Mouse (Mus musculus) granulocyte monocyte progenitor cell, adult 5-6 weeks (primary cell): Measurements from ENCODE around the gene Sulf2. TPM values are rescaled to one million over a fixed set of nuclear protein-coding genes. Genes with fewer than 3 reads are reported as not detected.
"Not testable (repeated sequence)": the region's sequence is repeated elsewhere in the genome, so short reads cannot be mapped to it uniquely, and the experiment has no call there.

Experiments
- ATAC-seq: replicated peaks from 2 replicates; pipeline ENCODE4 v1.8.0; 2016; ENCODE audit warnings: mild to moderate bottlenecking, moderate TSS enrichment, inconsistent platforms; ENCODE audit not compliant: poor library complexity, severe bottlenecking
- total RNA-seq, 2 experiments: library from RNA; stranded (forward) in 1 of 2; stranded (reverse) in 1 of 2; fragments of 200-712, 200-1000 nt in 1 of 2; fragments of >200 nt in 1 of 2; fragmentation: Nextera tagmentation in 1 of 2; gene quantifications; 2 replicates each; pipeline ENCODE4 v1.2.3; 2014 to 2017

Gene Sulf2
- total RNA-seq (2014; fragmentation: Nextera tagmentation) (0.26 and 1.1 TPM in 2 replicates), total RNA-seq (2017) (0.78 and 1.9 TPM in 2 replicates)

- ATAC-seq = peak; percentile 48
Measured at GRCm38 (mm10) chr2:166155454-166155815, at the start of gene Sulf2. Gene Sulf2 (minus strand): TSS chr2:166155663.

GRCm38 (mm10) chr2:166204174-166204573 is 48.7 kb upstream of the Sulf2 start:
- ATAC-seq = no peak

- ATAC-seq = no peak
Measured at GRCm38 (mm10) chr2:166203647-166204046, 48.2 kb upstream of the Sulf2 start.

- ATAC-seq = no peak
Measured at GRCm38 (mm10) chr2:166197964-166198363, 42.5 kb upstream of the Sulf2 start.

- no peak for ATAC-seq
Measured at GRCm38 (mm10) chr2:166197064-166197463, 41.6 kb upstream of the Sulf2 start.

- no peak for ATAC-seq
Measured at GRCm38 (mm10) chr2:166196080-166196786, 40.8 kb upstream of the Sulf2 start.

GRCm38 (mm10) chr2:166195041-166195440 is 39.6 kb upstream of the Sulf2 start:
- ATAC-seq = 0 out of 2 replicates have a peak, but pooled peaks have one; percentile 27

GRCm38 (mm10) chr2:166194112-166194758 is 38.8 kb upstream of the Sulf2 start:
- ATAC-seq = no peak

GRCm38 (mm10) chr2:166193509-166193908 is 38.0 kb upstream of the Sulf2 start:
- no peak for ATAC-seq

- no peak for ATAC-seq
Measured at GRCm38 (mm10) chr2:166190816-166191215, 35.4 kb upstream of the Sulf2 start.

- no peak for ATAC-seq
Measured at GRCm38 (mm10) chr2:166189191-166189590, 33.7 kb upstream of the Sulf2 start.

GRCm38 (mm10) chr2:166187874-166188453 is 32.5 kb upstream of the Sulf2 start:
- ATAC-seq = peak; percentile 91

- not testable (repeated sequence) for ATAC-seq
Measured at GRCm38 (mm10) chr2:166187319-166187718, 31.9 kb upstream of the Sulf2 start.

- no peak for ATAC-seq
Measured at GRCm38 (mm10) chr2:166186244-166186948, 30.9 kb upstream of the Sulf2 start.

GRCm38 (mm10) chr2:166185768-166186167 is 30.3 kb upstream of the Sulf2 start:
- ATAC-seq = no peak

GRCm38 (mm10) chr2:166184417-166184816 is 29.0 kb upstream of the Sulf2 start:
- no peak for ATAC-seq

- no peak for ATAC-seq
Measured at GRCm38 (mm10) chr2:166182009-166182685, 26.7 kb upstream of the Sulf2 start.

GRCm38 (mm10) chr2:166180744-166181508 is 25.5 kb upstream of the Sulf2 start:
- ATAC-seq = peak; percentile 78

- no peak for ATAC-seq
Measured at GRCm38 (mm10) chr2:166180136-166180649, 24.7 kb upstream of the Sulf2 start.
